Mouse (Mus musculus): ENCODE measurements around the gene Meioc. TPM values are rescaled to one million over a fixed set of nuclear protein-coding genes. Genes with fewer than 3 reads are reported as not detected.
A peak's percentile ranks its signal among the peaks of the same experiment; 100 is the strongest.

Gene Meioc
- not detected for polyA plus RNA-seq (2012; fragmentation: generic; extraction: Trizol)
- long read RNA-seq, experiment 1: 0 reads
- long read RNA-seq, experiment 2: 0 reads

DNA sequence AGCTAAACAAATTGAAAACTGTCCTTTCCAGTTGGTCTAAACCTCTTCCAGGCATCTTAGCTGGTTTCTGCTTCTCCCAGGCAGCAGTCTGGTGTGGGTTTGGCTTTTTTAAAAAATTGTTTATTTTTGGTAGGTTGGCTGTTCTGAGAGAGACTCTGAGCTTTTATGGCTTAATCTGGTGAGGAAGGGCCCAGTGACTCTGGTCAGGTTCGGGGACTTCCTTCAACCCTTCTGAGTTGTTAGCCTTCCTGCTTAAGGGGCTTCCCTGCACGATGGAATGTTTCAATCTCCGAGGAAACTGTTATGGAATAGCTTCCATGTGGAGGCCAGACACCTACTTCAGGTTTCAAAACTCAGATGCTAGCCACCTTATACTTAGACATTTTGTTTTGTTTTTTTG lies at the start of gene Meioc:
Gene Meioc (plus strand): TSS at position 301 of the 400 bp plus-strand sequence.
- TF ChIP-seq MYOG (IDR thresholded peaks at IDR 0.05; ENCODE audit: control insufficient read depth, extremely low read depth, insufficient read length): no peak
- no peak for TF ChIP-seq FOSL1 (IDR thresholded peaks at IDR 0.05; ENCODE audit: insufficient read depth, low read length, poor library complexity, severe bottlenecking)
- TF ChIP-seq USF1 (IDR thresholded peaks at IDR 0.05; ENCODE audit: low read depth): no peak
- no peak for TF ChIP-seq MAX (IDR thresholded peaks at IDR 0.05)
- no peak for TF ChIP-seq CEBPB (IDR thresholded peaks at IDR 0.05; ENCODE audit: low read depth)
- TF ChIP-seq MYOD1 (IDR thresholded peaks at IDR 0.05; ENCODE audit: control insufficient read depth, insufficient read length, low read depth): no peak
- no peak for TF ChIP-seq CTCF (IDR thresholded peaks at IDR 0.05; ENCODE audit: control insufficient read depth, insufficient read depth, insufficient read length)
- Histone ChIP-seq H3ac (ENCODE audit: control insufficient read depth, insufficient read length, low read depth) (no peak within 1 kb of the TSS), H3K36me3 (ENCODE audit: control insufficient read depth, insufficient read depth) (no peaks in the 10 kb centered on the region), H3K27me3 (ENCODE audit: control insufficient read depth, insufficient read depth, insufficient read length) (peaks cover 3% of the 10 kb centered on the region), H3K4me3 (ENCODE audit: insufficient read depth, poor library complexity, severe bottlenecking) (no peak within 1 kb of the TSS), H3K79me3 (ENCODE audit: low read depth) (no peaks in the 10 kb centered on the region), H3K79me2 (ENCODE audit: control insufficient read depth, insufficient read depth) (no peaks in the 10 kb centered on the region)

- Histone ChIP-seq H3K27me3 (ENCODE audit: control insufficient read depth, insufficient read depth, insufficient read length) (no peaks in the 10 kb centered on the region), H3K36me3 (ENCODE audit: control insufficient read depth, insufficient read depth) (no peaks in the 10 kb centered on the region), H3ac (ENCODE audit: control insufficient read depth, insufficient read length, low read depth) (no peak overlapping the region), H3K79me2 (ENCODE audit: control insufficient read depth, insufficient read depth) (no peaks in the 10 kb centered on the region), H3K4me3 (ENCODE audit: insufficient read depth, poor library complexity, severe bottlenecking) (no peak overlapping the region), H3K79me3 (ENCODE audit: low read depth) (no peaks in the 10 kb centered on the region)
- no peak for TF ChIP-seq CTCF (IDR thresholded peaks at IDR 0.05; ENCODE audit: control insufficient read depth, insufficient read depth, insufficient read length)
- no peak for TF ChIP-seq MAX (IDR thresholded peaks at IDR 0.05)
- no peak for TF ChIP-seq FOSL1 (IDR thresholded peaks at IDR 0.05; ENCODE audit: insufficient read depth, low read length, poor library complexity, severe bottlenecking)
- TF ChIP-seq USF1 (IDR thresholded peaks at IDR 0.05; ENCODE audit: low read depth): no peak
- no peak for TF ChIP-seq CEBPB (IDR thresholded peaks at IDR 0.05; ENCODE audit: low read depth)
- no peak for TF ChIP-seq MYOD1 (IDR thresholded peaks at IDR 0.05; ENCODE audit: control insufficient read depth, insufficient read length, low read depth)
- no peak for TF ChIP-seq MYOG (IDR thresholded peaks at IDR 0.05; ENCODE audit: control insufficient read depth, extremely low read depth, insufficient read length)
Measured at GRCm38 (mm10) chr11:102619449-102619848, 44.1 kb upstream of the Meioc start.

DNA sequence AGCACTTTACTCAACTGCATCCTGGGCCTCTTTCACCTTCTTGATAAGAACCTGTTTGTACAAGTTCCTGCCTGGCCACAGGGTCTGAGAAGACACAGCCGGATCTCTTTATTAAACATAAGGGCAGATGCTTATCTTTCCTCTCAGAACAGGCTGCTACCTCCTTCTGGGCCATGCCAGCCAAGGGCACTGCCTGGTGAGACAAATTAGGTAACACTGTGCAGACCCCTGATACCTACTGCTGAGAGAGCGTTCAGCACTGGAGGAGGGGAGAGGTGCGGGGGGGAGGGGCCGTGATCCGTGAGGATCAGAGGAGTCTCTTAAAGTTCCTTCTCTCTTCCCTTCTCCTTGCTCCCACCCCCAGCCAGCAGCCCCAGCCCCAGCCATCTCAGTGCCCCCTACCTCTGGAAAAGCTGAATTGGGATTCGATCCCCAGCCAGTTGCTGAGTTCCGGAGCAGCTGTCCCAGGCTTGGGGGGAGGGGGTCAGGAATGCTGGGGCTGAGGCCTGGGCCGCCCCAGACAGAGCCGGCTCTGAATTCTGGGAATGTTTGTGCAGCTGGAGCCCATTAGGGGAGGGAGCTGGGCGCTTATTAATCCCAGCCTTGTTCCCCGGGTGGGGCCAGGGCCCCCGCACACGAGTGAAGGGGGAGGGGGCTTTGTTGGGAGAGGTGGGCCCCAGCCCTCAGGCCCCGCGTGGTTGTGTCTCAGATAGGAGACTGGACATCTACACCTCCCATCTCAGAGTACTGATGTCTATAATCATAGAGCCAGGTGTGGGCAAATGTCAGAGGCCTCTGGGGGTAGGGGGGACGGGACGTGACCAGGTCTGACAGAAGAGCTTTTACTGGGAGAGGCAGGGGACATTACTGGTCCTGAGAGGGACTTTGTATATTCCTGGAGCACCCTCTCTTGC lies 39.4 kb upstream of the Meioc start:
- Histone ChIP-seq H3K4me3 (ENCODE audit: insufficient read depth, poor library complexity, severe bottlenecking) (no peak overlapping the region), H3K27me3 (ENCODE audit: control insufficient read depth, insufficient read depth, insufficient read length) (no peaks in the 10 kb centered on the region), H3K79me2 (ENCODE audit: control insufficient read depth, insufficient read depth) (no peaks in the 10 kb centered on the region), H3K79me3 (ENCODE audit: low read depth) (no peaks in the 10 kb centered on the region), H3ac (ENCODE audit: control insufficient read depth, insufficient read length, low read depth) (no peak overlapping the region), H3K36me3 (ENCODE audit: control insufficient read depth, insufficient read depth) (no peaks in the 10 kb centered on the region)
- TF ChIP-seq MYOD1 (IDR thresholded peaks at IDR 0.05; ENCODE audit: control insufficient read depth, insufficient read length, low read depth): peak; percentile 28
- TF ChIP-seq MYOG (IDR thresholded peaks at IDR 0.05; ENCODE audit: control insufficient read depth, extremely low read depth, insufficient read length): no peak
- no peak for TF ChIP-seq FOSL1 (IDR thresholded peaks at IDR 0.05; ENCODE audit: insufficient read depth, low read length, poor library complexity, severe bottlenecking)

DNA sequence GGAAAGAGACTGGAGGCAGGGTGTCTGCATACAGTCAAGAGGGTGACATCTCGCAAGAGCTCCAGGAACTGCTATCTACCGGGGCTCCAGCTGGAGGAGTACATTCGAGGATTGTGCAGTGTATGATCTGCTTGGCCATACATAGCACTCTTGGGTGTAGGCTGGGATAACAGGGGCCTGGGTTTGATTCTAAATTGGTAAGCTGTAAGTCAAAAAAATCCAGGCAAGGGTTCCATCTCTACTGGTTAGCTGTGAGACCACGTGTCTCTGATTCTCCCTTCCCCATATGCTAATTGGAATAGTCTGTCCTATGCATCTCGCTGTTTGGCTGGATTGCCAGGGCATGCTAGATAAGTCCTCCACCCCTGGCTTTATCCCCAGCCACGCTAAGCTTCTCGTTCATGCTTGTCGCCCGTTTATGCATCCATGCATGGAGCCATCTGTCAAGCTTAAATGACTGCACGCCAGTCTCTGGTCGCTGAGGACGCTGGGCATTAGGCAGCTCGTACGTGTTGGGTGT lies 38.6 kb upstream of the Meioc start:
- TF ChIP-seq CTCF (IDR thresholded peaks at IDR 0.05; ENCODE audit: control insufficient read depth, insufficient read depth, insufficient read length) (no peak), CEBPB (IDR thresholded peaks at IDR 0.05; ENCODE audit: low read depth) (no peak), FOSL1 (IDR thresholded peaks at IDR 0.05; ENCODE audit: insufficient read depth, low read length, poor library complexity, severe bottlenecking) (no peak), MYOG (IDR thresholded peaks at IDR 0.05; ENCODE audit: control insufficient read depth, extremely low read depth, insufficient read length) (no peak), USF1 (IDR thresholded peaks at IDR 0.05; ENCODE audit: low read depth) (no peak), MYOD1 (IDR thresholded peaks at IDR 0.05; ENCODE audit: control insufficient read depth, insufficient read length, low read depth) (no peak), MAX (IDR thresholded peaks at IDR 0.05) (no peak)
- Histone ChIP-seq H3K36me3 (ENCODE audit: control insufficient read depth, insufficient read depth) (no peaks in the 10 kb centered on the region), H3K79me3 (ENCODE audit: low read depth) (no peaks in the 10 kb centered on the region), H3K79me2 (ENCODE audit: control insufficient read depth, insufficient read depth) (no peaks in the 10 kb centered on the region), H3ac (ENCODE audit: control insufficient read depth, insufficient read length, low read depth) (no peak overlapping the region), H3K27me3 (ENCODE audit: control insufficient read depth, insufficient read depth, insufficient read length) (no peaks in the 10 kb centered on the region), H3K4me3 (ENCODE audit: insufficient read depth, poor library complexity, severe bottlenecking) (no peak overlapping the region)

DNA sequence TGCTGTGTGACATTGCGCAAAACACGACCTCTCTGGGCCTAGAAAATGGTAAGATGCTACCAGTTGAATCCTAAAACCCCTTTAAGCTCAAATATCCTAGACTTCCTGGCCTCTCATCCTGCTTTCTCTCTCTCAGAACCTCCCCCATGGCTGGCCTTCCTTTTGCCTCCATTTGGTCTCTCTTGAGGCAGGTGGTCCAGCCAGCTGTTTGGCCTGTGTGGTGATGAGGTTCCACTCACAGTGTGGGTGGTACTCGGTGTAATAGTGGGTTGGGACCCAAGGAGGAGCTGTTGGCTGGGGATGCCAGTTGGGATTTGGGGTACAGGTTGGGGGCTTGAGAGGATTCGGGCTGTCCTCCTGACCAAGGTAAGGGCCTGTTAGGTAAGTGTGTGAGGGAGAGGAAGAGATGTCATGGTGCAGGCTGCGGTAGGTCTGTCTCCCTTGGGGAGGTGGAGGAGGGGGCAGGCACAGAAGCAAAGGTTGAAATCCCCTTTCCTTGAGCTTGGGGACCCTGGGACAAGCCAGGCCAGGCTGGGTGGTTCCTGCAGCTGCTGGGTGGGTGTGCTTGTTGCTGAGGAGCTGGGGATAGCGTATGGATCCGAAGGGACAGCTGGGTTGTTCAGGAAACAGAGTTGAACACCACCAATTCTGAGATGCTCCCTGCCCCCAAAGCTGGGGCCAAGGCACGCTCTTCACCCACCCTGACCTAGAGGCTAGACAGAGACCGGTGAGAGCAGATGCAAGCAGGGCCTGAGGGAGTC lies 36.2 kb upstream of the Meioc start:
- H3ac ChIP-seq (ENCODE audit: control insufficient read depth, insufficient read length, low read depth): no peak overlapping the region
- no peaks in the 10 kb centered on the region for H3K36me3 ChIP-seq (ENCODE audit: control insufficient read depth, insufficient read depth)
- no peak overlapping the region for H3K4me3 ChIP-seq (ENCODE audit: insufficient read depth, poor library complexity, severe bottlenecking)
- TF ChIP-seq FOSL1 (IDR thresholded peaks at IDR 0.05; ENCODE audit: insufficient read depth, low read length, poor library complexity, severe bottlenecking) (no peak), CEBPB (IDR thresholded peaks at IDR 0.05; ENCODE audit: low read depth) (no peak), MAX (IDR thresholded peaks at IDR 0.05) (no peak), USF1 (IDR thresholded peaks at IDR 0.05; ENCODE audit: low read depth) (no peak), MYOG (IDR thresholded peaks at IDR 0.05; ENCODE audit: control insufficient read depth, extremely low read depth, insufficient read length) (no peak), MYOD1 (IDR thresholded peaks at IDR 0.05; ENCODE audit: control insufficient read depth, insufficient read length, low read depth) (no peak)
- H3K27me3 ChIP-seq (ENCODE audit: control insufficient read depth, insufficient read depth, insufficient read length): no peaks in the 10 kb centered on the region
- no peaks in the 10 kb centered on the region for H3K79me3 ChIP-seq (ENCODE audit: low read depth)
- H3K79me2 ChIP-seq (ENCODE audit: control insufficient read depth, insufficient read depth): no peaks in the 10 kb centered on the region
